Mouse (Mus musculus) MEL (cell line): ENCODE measurements around the gene Soat1.

Experiments
- POLR2A ChIP-seq, 2 experiments: IDR thresholded peaks; 2 replicates each; pipeline ENCODE4 v1.6.1; 2011 to 2012; ENCODE audit warnings: low read length in 2 of 2, mild to moderate bottlenecking in 2 of 2, control low read depth in 1 of 2, improper control_type of control experiment in 1 of 2, low read depth in 1 of 2, moderate library complexity in 1 of 2; ENCODE audit not compliant: control insufficient read depth in 1 of 2, insufficient read depth in 1 of 2, poor library complexity in 1 of 2
- ZKSCAN1 ChIP-seq: IDR thresholded peaks from 2 replicates; pipeline ENCODE4 v1.6.1; 2012; ENCODE audit warnings: low read depth, mild to moderate bottlenecking, inconsistent platforms, low read length, improper control_type of control experiment, moderate library complexity

- TF ChIP-seq ZKSCAN1 (no peak), POLR2A (IDR thresholded peaks at IDR 0.05; ENCODE audit: control insufficient read depth in 1 of 2, insufficient read depth in 1 of 2, low read depth in 1 of 2, low read length in 2 of 2, poor library complexity in 1 of 2) (no peak)
Observed at GRCm38 (mm10) chr1:156455005-156455758, 18.9 kb downstream of the Soat1 start.
